Mouse (Mus musculus): ENCODE results near the gene Alk.

The Alk gene

DNA sequence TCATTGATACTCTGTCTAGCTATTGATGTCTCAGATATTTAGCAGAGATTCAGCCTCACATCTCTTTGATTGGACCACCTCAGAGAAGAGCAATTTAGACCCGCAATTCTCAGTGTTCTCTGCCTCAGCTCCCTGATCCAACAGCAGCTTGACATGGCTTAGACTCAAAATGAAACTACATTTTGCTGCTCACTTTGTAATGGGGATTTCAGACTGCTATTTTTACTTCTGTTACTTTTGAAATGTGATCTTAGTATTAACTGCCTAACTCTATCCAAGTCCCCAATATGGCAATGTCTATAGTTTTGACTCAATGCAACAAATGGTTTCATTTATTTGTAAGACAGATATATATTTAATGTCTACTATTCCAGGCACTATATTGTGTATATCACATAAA, 332.8 kb downstream of the Alk start:
- DNase-seq (ENCODE audit: low read depth in 1 of 2, low spot score in 2 of 2): no peak

DNA sequence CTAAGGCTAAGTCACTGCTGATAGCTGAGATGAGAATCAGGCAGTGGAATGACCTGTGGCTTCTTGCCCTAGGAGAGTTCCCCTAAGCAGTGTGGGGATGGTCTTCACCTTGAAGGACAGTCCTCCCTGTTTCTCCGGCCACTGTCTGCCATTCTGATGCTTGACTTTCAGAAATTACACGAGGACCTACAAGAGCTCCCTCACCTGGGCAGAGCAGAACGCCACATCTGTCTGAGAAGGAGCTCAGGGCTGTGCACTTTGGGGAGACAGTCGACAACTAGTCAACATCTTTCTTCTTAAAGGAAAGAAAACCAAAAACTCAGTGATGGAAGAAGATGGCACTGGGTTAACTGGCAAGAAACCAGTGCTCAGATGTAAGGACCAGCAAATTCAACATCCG, 335.9 kb downstream of the Alk start:
- no peak for DNase-seq (ENCODE audit: low read depth in 1 of 2, low spot score in 2 of 2)

DNA sequence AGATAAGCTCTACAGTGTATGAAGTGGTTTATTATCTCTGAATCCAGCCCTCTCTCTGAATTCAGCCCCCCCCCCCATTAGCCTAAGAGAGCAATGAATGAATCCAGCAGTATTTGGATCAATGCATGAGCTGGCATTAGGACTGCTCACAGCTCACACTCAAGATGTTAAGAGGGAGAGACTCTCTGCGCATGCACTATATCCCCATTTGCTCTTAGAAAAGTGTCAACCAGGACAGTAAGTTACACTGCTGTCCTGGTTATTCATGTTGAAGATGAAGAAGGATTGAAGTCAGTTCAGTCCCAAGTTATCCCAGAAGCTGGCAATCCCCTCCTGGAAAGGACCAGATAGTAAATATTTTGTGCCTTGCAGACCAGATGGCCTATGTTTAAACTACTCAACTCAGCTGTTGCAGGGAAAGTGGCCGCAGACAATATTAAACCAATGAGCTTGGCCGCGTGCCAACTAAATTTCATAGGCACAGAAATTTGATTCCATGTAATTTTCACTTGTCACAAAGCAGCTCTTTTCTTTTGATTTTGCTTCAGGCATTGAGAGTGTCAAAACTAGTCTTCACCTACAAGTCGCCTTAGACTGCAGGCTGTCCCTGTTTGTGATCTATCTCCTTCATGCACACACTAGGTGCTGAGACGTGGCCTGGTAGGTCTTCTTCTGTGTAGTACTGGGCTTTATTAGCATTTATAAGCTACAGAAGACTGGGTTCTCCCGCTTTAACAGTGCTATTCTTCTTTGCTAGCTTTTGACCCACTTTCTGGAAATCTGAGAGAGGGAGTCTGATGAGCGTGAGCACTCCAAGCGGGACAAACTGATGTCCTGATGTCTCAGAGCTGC, 339.0 kb downstream of the Alk start:
- no peak for DNase-seq (ENCODE audit: low read depth in 1 of 2, low spot score in 2 of 2)

DNA sequence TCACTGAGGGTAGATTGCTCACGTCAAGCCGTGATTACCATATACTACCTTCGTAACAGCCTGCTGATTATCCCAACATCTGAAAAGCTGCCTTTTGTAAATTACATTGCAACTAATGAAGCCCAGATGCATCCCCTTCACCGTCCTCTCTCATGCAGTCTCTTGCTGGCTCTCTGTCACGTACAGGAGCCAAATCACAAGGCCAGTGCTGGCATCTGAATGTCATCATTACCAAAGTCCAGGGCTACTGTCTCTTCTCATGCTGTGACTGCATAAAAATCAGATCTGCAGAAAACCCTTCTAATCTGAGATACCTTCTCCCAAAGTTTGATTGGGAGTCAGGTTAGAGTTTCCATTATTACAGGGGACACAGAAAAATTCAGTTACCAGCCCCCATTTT, 351.0 kb downstream of the Alk start:
- no peak for DNase-seq (ENCODE audit: low read depth in 1 of 2, low spot score in 2 of 2)

DNA sequence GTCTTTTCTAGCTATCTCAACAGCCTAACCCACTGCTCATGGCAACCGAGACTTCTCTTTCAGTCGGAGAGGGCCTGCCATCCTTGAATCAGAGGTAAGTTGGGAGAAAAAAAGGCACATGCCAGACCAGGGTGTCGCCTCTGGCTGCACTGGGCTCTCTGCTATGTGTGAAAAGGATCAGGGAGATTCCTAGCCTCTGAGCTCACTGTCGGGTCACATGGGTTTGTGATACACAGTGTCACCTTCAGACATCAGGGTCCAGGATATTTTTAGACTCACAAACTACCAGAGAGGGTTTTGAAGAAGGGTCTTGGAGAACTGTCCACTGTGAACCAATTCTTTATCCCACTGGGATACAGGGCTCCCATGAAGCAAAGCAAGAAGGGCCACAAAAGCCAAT, 352.9 kb downstream of the Alk start:
- no peak for DNase-seq (ENCODE audit: low read depth in 1 of 2, low spot score in 2 of 2)

DNA sequence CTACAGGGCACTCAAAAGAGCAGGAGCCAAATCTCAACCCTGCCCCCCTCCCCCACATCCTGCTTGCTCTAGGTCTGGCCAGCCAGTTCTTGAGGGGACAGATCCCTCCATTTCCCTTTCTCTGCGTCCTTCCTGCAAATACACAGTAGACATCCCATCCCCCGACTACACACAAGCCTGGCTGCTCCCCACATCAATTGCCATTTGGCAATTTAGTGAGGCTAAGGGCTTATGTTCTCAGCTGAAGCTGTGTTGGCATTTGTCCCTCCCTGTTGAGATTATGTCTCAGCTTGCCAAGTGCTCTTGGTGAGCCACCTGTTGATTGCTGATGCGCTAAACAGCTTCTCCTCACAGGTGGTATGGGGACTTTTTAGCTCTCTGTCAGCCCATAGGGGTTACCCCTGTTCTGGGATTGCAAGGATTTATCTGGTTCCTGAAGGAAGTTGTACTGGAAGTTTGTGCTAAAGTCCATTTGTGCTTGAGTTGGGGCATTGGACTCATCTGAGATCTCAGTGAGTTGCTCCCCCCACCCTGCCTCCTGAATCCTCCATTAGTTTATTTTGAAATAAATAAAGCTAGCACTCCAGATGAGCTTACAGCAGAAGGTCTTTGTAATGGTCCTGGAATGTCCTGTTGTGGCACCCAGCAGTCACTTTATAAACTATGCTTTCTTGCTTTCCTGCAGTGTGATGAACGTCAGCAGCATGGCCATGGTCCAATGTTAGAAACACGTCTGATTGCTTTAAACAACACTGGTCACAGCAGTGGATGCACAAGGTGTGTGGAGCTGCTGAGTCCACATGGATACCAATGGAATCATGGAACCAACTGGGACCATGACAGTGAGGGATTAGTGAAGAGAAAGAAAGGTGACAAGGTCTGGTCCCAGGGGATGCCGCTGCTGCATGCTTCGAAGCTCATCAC, 353.7 kb downstream of the Alk start:
- no peak for DNase-seq (ENCODE audit: low read depth in 1 of 2, low spot score in 2 of 2)

DNA sequence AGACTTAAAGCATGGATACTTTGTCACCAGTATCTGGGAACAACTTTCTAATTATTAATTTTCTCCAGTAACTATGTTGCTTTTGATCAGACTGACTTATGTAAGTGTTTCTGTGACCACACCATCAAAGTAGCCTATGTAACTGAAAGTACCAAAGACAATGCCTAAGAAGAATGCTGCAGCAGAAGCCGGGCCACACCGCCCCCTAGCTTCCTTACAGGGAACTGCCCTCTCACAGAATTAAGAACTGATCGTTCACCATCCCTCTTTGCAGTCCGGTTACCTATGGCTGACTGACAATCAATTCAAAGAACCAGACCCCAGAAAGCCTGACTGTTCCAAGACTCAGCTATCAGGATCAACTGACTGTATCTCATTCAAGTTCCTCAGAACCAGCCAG, 362.4 kb downstream of the Alk start:
- DNase-seq (ENCODE audit: low read depth in 1 of 2, low spot score in 2 of 2): no peak

DNA sequence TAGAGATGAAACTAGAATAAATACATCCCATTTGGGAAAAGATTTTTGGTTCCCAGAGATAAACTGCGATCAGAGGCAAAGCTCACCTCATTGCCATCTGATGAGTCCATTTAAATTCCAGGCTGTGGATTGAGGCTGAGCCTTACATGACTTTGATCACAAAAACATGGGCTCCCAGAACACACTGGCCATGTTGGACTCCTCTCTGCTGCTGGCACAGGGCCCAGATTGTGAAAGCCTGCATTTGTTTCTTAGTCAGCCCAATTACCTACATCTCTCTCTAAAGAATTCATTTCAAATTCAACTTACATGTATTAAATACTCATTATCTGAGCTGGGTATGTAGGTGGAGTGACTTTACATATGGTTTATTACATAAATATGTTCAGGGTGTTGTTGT, 367.1 kb downstream of the Alk start:
- DNase-seq (ENCODE audit: low read depth in 1 of 2, low spot score in 2 of 2): no peak

DNA sequence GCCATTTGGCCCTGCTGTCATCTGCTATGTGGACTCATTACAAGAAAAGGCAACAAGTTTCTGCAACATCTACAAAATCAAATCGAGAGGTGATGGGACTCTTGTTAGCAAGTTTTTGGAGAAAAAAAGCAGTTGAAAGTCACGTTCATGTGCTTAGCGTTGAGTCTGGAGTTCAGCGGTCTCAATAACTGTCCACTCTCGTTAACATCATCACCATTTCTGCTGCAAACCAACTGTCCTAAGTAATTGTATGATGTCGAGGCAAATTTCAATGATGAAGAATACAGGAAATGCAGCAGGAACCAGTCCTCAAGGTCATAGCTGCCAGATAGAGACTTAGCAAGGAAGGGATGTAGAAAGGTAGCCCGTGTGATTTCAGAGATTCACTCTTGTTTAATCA, 373.5 kb downstream of the Alk start:
- DNase-seq (ENCODE audit: low read depth in 1 of 2, low spot score in 2 of 2): no peak

DNA sequence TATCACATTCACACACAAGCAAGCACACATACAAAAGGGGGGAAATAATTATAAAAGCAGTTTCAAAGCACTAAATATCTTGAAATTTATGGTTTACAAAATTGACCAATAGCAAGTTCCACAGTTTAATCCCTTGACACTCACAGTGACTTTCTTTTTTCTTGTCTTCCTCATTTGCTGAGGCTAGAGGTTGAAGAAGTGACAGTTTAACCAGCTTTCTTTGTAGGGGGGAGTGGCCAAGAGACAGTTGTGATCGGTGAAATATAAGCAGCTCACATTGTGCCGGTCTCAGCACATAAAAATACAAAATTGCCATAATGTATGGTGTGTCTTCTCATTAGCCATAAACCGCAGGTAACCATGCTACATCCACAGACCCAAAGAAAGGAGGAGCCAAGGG, 385.6 kb downstream of the Alk start:
- no peak for DNase-seq (ENCODE audit: low read depth in 1 of 2, low spot score in 2 of 2)

DNA sequence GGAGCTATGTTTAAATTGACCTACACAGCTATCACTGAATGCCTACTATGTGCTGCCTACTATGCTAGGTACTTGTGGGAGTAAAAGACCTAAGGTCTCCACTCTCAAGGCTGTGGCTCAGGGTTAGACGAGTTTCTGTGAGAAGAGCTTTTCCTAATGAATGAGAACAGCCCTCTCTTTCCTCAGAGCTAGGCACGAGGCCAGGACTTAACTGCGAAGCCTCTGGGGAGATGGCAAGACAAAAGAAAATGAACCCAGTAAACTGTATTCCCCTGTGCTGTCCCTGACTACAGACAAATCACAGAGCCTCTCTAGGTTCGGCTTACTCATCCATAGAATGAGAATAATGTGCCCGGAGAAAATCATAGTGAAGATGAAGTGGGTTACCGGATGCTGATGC, 406.9 kb downstream of the Alk start:
- no peak for DNase-seq (ENCODE audit: low read depth in 1 of 2, low spot score in 2 of 2)

DNA sequence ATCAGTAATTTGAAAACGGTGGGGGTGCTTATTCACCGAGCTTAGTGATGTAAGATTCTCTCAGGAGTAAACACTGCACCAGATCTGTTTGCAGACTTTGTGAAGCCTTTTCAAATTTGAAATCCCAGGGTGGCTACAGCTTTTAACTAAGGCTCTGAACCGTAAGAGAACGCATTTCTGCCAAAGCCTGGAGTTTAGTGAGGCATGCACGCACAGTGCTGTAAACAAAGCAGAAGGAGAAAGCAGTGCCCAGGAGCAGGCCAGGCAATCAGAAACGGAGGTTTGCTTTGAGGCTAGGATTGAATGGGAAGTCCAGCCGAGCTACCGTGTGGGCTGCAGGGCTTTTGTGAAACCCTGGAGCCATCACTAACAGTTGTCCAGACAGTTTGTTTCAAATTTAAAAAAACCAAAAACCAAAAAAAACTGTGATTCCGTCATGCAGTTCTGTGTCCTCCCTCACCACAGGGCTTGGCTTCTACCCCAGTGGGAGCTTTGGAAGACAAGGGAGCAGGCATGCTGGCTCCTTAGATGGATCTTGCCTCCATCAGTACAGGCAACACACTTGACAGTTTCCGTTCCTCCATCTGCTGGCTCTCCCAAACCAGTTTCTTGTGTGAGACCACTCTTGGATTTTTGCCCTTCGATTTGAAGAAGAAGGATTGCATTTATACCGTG, 409.3 kb downstream of the Alk start:
- no peak for DNase-seq (ENCODE audit: low read depth in 1 of 2, low spot score in 2 of 2)

DNA sequence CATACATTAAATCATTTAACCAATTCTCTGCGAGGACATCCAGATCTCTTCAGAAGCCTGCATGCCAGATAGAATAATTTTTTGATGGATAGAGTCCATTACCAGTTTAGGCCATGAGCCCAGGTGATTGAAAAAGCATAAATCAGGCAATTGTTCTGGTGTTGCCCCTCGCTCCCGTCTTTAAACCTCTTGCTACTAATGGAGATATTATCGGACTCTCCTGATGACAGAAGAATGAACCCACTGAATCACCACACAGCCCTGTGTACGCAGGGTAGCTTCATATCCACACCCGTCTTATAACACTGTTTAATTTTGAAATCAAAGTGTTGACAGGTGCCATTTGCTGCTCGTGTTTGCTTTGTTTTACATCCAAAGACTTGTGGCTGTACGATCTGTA, 413.9 kb downstream of the Alk start:
- DNase-seq (ENCODE audit: low read depth in 1 of 2, low spot score in 2 of 2): no peak

DNA sequence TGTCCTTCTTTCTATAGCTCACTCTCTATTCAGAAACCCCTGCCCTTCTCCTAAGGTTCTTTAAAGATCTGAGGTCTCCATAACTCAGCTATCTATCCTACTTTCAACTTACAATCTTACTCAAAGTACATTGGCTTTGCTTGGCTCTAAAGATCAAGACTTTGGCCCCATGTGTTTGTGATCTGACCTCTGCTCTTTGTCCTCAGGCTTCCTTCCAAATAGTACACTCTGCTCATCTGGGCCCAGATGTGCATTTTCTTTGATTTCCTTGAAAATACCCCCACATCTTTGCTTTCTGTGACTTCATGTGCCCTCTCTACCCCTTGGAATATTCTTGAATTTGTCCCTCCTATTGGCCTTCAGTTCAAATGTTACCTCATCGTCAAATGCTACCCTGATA, 417.4 kb downstream of the Alk start:
- no peak for DNase-seq (ENCODE audit: low read depth in 1 of 2, low spot score in 2 of 2)

DNA sequence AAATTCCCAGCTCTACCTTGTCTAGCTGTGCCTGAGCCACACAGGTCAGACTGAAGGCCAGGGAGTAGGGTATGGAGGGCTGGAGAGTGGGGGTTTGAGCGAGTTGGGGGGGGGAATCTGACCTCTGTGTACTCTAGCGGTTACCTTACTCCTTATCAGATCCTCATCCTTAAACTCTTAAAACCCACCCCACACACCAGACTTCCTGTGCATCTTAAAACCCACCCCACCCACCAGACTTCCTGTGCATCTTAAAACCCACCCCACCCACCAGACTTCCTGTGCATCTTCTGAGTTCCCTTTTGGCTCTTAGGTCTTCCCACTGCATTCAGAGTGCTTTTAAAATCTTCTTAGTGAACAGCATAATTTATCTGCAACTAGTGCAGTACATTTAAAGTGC, 422.0 kb downstream of the Alk start:
- no peak for DNase-seq (ENCODE audit: low read depth in 1 of 2, low spot score in 2 of 2)

DNA sequence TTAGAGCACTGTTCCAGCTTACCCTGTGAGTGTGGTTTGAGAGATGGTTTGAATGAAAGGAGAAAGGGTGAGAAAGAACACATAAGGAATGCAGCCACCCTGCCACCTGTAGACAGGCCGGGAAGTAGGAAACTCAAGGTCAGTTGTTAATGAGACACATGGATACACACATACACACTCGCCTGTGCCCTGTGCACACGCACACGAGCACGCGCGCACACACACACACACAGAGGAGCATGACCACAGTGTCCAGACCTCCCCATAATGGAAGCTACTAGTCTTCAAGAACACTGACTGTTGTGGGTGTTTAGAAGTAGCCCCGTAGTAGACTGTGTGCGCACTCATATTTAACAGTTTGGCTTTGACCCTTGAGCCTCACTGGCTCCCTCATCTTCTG, 424.2 kb downstream of the Alk start:
- no peak for DNase-seq (ENCODE audit: low read depth in 1 of 2, low spot score in 2 of 2)

DNA sequence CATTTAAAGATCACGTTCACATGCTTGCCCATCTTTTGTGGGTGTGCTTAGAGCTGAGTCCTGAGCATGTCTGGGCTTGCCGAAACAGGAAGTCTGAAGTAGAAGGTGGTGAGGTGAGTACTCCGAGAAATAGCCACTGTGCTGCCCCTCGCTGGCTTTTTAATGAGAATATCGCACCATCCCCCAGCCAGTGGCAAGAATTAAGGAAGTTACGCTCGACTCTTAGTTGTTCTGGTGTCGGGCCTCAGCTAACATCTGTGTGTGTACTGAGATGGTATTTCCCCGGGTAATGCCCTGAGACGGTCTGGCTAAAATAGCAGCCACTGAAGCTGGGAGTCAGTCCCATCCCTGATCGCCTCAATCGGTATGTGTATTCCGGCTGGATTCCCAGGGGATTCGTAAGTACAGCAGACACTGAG, 424.7 kb downstream of the Alk start:
- DNase-seq (ENCODE audit: low read depth in 1 of 2, low spot score in 2 of 2): no peak

DNA sequence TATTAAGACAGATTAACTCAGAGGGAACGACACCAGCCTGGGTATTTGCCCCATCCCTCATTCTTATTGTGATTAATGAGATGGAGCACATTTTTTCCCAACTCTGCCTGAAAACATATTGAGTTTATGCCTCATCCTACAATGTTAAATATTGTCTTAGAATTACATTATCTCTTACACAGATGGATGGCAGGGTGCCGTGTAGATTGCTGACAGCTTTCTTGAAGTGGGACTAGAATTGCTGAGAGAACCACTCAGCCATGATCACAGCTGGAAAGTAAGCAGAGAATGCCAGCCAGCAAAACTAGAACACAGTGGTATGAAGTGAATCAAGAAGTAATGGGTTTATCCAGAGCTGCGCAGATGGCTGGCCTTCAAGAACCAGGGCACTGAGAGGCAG, 430.6 kb downstream of the Alk start:
- no peak for DNase-seq (ENCODE audit: low read depth in 1 of 2, low spot score in 2 of 2)

DNA sequence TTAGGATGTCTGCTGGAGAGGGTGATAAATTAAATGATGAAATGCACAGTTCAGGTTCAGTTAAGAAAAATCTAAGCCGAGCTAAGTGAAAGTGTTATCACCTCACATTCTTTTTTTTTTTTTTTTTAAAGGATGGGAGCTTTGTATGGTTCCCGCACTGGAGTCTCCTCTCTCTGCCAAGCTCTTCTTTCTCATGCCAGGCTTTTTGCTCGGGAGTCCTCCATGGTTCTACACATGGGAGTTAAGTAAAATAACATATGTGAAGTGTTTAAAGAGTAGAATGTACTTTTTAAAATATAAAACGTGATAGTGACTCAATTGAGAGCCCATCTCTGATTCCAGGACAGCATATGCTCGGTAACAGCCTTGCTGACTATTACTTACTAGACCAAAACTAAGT, 436.3 kb downstream of the Alk start:
- DNase-seq (ENCODE audit: low read depth in 1 of 2, low spot score in 2 of 2): no peak

DNA sequence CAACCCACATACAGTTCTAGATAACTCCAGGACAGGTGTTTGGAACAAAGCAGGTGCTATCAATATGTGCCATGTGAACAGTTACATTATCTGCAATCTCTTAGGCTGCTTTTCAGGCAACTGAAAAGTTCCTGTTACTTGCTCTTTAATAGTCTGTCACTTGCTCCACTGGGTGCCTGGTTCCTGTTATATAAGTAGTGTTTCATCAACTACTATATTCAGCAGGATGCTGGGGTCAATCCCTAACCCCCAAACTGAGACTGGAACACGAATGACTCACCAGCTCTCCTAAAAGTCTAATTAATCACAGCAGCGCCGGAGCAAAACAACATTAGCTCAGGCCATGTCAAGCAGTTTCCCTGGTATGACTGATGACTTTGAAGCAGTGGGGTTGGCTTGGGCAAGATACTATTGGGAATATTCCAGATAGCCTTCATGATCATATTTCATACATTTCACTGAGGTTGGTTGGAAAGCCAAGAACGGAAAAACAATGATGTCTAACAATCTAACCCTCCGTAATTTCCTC, 445.5 kb downstream of the Alk start:
- no peak for DNase-seq (ENCODE audit: low read depth in 1 of 2, low spot score in 2 of 2)

DNA sequence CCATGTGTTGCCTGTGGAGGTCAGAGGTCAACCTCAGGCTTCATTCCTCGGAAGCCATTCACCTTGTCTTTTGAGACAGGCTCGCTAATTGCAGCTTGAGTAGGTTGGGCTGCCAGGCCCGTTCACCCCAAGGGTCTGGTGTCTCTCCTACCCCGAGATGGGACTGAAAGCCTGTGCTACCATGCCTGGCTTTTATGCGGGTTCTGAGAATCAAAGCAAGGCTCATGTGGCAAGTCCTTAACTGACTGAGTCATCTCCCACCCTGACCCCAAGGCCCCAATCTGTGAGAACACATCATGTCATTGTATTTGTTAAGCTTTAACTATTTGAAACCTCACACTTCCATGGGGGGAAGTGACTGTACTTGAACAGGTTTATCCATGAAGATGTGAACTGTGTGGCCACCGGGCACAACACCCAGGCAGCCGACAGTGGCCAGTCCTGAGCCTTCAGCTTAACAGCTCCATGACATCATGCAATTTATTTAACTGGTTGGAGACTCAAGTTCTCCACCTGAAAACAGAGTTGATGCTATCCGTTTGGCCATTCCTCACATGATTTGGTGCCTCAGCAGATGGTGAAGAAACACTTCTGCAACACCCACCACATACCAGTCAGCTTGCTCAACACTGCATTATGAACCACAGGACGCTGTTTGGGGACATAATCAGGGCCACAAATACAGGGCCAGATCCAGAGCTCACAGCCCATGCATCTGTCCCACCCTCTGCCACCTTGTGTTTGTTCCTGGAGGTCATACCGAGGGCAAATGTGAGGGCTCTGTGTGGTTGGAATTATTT, 446.4 kb downstream of the Alk start:
- DNase-seq (ENCODE audit: low read depth in 1 of 2, low spot score in 2 of 2): no peak
